Mouse (Mus musculus): ENCODE measurements at regions not wholly inside any gene's neighbourhood (a gene's known extent, or its start where the extent isn't known, plus 50 kb on each side); places are given as distances from the start of the nearest gene placed in this dataset.

DNA sequence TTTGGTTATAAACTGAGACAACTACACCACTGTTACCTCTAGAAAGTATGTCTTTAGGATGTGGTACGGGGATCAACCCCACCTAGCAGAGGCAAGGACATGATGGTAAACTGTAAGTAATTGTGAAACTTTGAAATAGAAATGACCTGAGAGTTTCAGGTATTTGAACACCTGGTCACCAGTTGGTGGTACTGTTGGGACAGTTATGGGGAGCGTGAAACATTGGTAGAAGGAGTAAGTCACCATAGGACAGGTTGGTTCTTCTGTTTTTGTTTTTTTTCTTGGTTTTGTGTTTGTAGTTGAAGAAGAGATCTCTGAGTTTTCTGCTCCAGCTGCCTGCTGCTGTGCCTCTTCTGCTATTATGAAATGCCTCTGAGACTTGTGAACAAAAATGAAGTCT lies 713.7 kb downstream of the Cetn3 start:
- Histone ChIP-seq H3K4me2 (no peak overlapping the region), H3K36me3 (no peaks in the 10 kb centered on the region), H3K4me1 (no peaks in the 10 kb centered on the region), H3K9me3 (no peaks in the 10 kb centered on the region), H3K4me3 (no peak overlapping the region), H3K9ac (no peak overlapping the region), H3K27ac (no peak overlapping the region), H3K27me3 (no peaks in the 10 kb centered on the region)
- no peak for ATAC-seq (ENCODE audit: borderline replicate concordance, extremely low read depth, low FRiP score, low TSS enrichment)
- WGBS: 86% methylated on average over 2 of the region's 2 CpGs

DNA sequence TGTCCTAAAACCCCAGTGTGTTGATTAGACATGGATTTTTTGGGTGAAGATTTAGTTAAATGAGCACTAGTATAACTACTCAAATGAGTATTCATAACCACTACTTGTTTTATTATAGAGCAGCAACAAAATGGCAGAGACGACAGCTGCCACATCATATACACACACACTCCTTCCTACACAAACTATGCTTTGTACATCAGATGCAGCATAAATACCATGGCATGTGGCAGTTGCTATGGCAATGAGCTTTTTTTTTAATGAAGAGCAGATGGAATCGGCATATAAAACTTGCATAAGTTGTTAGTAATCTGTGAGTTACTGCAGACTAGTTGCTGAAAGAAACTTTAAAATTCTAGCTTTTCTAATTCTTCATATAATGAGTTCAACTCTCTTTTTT lies 725.3 kb downstream of the Cetn3 start:
- H3K9me3 ChIP-seq: no peaks in the 10 kb centered on the region
- no peak overlapping the region for H3K9ac ChIP-seq
- no peak for ATAC-seq (ENCODE audit: borderline replicate concordance, extremely low read depth, low FRiP score, low TSS enrichment)
- no peak overlapping the region for H3K4me2 ChIP-seq
- H3K27me3 ChIP-seq: no peaks in the 10 kb centered on the region
- no peak overlapping the region for H3K27ac ChIP-seq
- 65% methylated on average over 2 of the region's 2 CpGs for WGBS
- no peaks in the 10 kb centered on the region for H3K4me1 ChIP-seq
- no peak overlapping the region for H3K4me3 ChIP-seq
- H3K36me3 ChIP-seq: no peaks in the 10 kb centered on the region

DNA sequence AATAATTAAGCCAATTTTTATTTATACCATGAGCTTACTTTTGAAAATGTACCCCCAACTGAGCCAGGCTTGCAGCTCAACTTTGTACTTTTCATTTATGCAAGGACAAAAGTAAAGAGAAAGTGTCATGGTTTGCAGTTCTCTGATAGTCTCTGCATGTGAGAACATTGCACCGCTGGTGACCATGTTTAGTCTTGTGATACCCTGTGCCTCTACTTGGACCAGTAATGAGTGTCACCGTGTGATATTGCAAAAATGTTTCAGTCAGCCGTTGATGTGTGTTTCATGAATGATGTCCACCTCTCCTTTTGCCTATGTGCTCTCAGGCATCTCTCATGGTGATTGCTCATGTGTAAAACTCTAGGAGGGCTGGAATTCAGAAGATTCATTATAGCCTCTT lies 726.6 kb downstream of the Cetn3 start:
- Histone ChIP-seq H3K4me1 (no peaks in the 10 kb centered on the region), H3K4me3 (no peak overlapping the region), H3K27ac (no peak overlapping the region), H3K27me3 (no peaks in the 10 kb centered on the region), H3K4me2 (no peak overlapping the region), H3K9me3 (no peaks in the 10 kb centered on the region), H3K9ac (no peak overlapping the region), H3K36me3 (no peaks in the 10 kb centered on the region)
- no peak for ATAC-seq (ENCODE audit: borderline replicate concordance, extremely low read depth, low FRiP score, low TSS enrichment)
- WGBS: 84% methylated on average over 3 of the region's 3 CpGs
